Mouse (Mus musculus): Measurements from ENCODE around the gene Arih2.

DNA sequence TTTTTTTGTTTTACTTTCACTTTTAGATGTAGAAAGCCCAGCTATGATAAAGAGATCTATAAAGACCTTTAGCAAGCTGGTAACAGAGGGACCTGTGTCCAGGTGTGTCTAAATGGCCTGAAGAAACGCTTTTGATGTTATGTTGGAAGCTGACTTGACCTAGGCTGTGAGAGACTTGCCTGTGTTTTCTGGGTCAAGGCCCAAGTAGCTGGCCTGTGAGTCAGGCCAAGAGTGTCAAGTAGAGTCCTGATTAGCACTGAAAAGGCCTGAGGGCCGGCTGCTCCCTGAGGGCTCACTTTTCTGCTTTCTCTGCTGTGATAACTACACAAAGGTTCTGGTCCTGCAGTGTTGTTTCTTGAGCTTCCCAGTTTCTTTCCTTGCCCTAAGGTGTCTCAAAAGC, 38.5 kb upstream of the Arih2 start:
- no peak for TF ChIP-seq CTCF (IDR thresholded peaks at IDR 0.05; ENCODE audit: low read depth)
- TF ChIP-seq EP300 (IDR thresholded peaks at IDR 0.05; ENCODE audit: low read depth), result no peak
